Mouse (Mus musculus): ENCODE data around the gene Olfr1131.
"Not testable (repeated sequence)": the region's sequence is repeated elsewhere in the genome, so short reads cannot be mapped to it uniquely, and the experiment has no call there.

Gene Olfr1131

GRCm38 (mm10) chr2:87626804-87627203, at the start of gene Olfr1131:
Olfr1131 (plus strand) TSS chr2:87627104.
- no peak for DNase-seq

- not testable (repeated sequence) for DNase-seq
These were observed 21.0 kb upstream of the Olfr1131 start, which contains the start of gene Olfr1130 for GRCm38 (mm10) chr2:87605912-87606311. Olfr1130 (plus strand) TSS chr2:87606212.

- no peak for DNase-seq
These were observed 10.5 kb downstream of the Olfr1131 start, which contains the start of gene Olfr1132 for GRCm38 (mm10) chr2:87637435-87637834. Olfr1132 (minus strand) TSS chr2:87637535.

GRCm38 (mm10) chr2:87642441-87642840, 15.5 kb downstream of the Olfr1131 start:
- DNase-seq: no peak

- DNase-seq: no peak
These were observed 20.4 kb downstream of the Olfr1131 start, which contains the start of gene Olfr1133 for GRCm38 (mm10) chr2:87647274-87647673. Olfr1133 (minus strand) TSS chr2:87647374.

GRCm38 (mm10) chr2:87658360-87658759, 31.5 kb downstream of the Olfr1131 start, which contains the start of gene Olfr1134:
Olfr1134 (minus strand) TSS chr2:87658460.
- no peak for DNase-seq

- DNase-seq: no peak
These were observed 46.7 kb downstream of the Olfr1131 start, which contains the start of gene Olfr1135 for GRCm38 (mm10) chr2:87673564-87673963. Olfr1135 (minus strand) TSS chr2:87673664.
